Mouse (Mus musculus): ENCODE measurements around the gene Fbln5. TPM values are rescaled to one million over a fixed set of nuclear protein-coding genes. Genes with fewer than 3 reads are reported as not detected.

Fbln5 gene
- polyA plus RNA-seq, 1 experiment from 2014 or later = 15.1 TPM

GRCm38 (mm10) chr12:101740486-101740885 lies 78.4 kb downstream of the Fbln5 start:
- ATAC-seq (ENCODE audit: low FRiP score) = no peak
- Histone ChIP-seq H3K4me1 (replicated peaks; ENCODE audit: control insufficient read depth, insufficient read depth, low read length) (no peaks in the 10 kb centered on the region), H3K36me3 (replicated peaks; ENCODE audit: control insufficient read depth, insufficient read depth) (no peaks in the 10 kb centered on the region)

GRCm38 (mm10) chr12:101740045-101740444 lies 78.8 kb downstream of the Fbln5 start:
- Histone ChIP-seq H3K9ac (no peak overlapping the region), H3K9me3 (ENCODE audit: control insufficient read depth, low read length) (no peaks in the 10 kb centered on the region), H3K4me1 (replicated peaks; ENCODE audit: control insufficient read depth, insufficient read depth, low read length) (no peaks in the 10 kb centered on the region), H3K4me2 (replicated peaks) (no peak overlapping the region), H3K4me3 (replicated peaks; ENCODE audit: low read length) (no peak overlapping the region), H3K36me3 (replicated peaks; ENCODE audit: control insufficient read depth, insufficient read depth) (no peaks in the 10 kb centered on the region), H3K27me3 (ENCODE audit: control insufficient read depth, insufficient read depth, low read length) (no peaks in the 10 kb centered on the region), H3K27ac (no peak overlapping the region)
- DNase-seq (ENCODE audit: low spot score) (no peak), ATAC-seq (ENCODE audit: low FRiP score) (no peak)
- WGBS = 69% methylated on average over 2 of the region's 2 CpGs

More at GRCm38 (mm10) chr12:101740486-101740885, 78.4 kb downstream of the Fbln5 start:
- 73% methylated on average over 2 of the region's 2 CpGs for WGBS
- Histone ChIP-seq H3K4me3 (replicated peaks; ENCODE audit: low read length) (no peak overlapping the region), H3K9ac (no peak overlapping the region), H3K27me3 (ENCODE audit: control insufficient read depth, insufficient read depth, low read length) (no peaks in the 10 kb centered on the region), H3K27ac (no peak overlapping the region), H3K9me3 (ENCODE audit: control insufficient read depth, low read length) (no peaks in the 10 kb centered on the region), H3K4me2 (replicated peaks) (no peak overlapping the region)
- DNase-seq (ENCODE audit: low spot score) = no peak

DNA sequence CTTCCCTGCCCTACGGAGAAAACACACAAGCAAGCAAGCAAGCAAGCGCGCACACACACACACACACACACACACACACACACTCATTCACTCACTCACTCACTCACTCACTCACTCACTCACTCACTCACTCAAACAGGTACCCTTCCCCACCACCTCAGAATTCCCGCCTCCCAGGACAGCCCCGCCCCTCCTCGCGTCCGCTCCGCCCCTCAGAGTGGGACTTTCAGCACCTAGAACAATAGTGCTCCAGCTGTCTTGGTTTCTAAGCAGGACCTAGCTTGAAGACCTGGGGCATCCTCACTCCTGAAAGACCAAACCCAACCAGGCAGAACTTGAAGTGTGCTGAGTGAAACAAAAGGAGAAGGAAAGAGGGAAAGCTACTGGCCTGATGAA lies 100.1 kb downstream of the Fbln5 start:
- Histone ChIP-seq H3K9me3 (ENCODE audit: control insufficient read depth, low read length) (no peaks in the 10 kb centered on the region), H3K36me3 (replicated peaks; ENCODE audit: control insufficient read depth, insufficient read depth) (no peaks in the 10 kb centered on the region), H3K27me3 (ENCODE audit: control insufficient read depth, insufficient read depth, low read length) (peaks cover 20% of the 10 kb centered on the region), H3K4me2 (replicated peaks) (peak overlapping the region; percentile 85), H3K4me1 (replicated peaks; ENCODE audit: control insufficient read depth, insufficient read depth, low read length) (no peaks in the 10 kb centered on the region), H3K27ac (no peak overlapping the region), H3K9ac (peak overlapping the region; percentile 54), H3K4me3 (replicated peaks; ENCODE audit: low read length) (peak overlapping the region; percentile 59)
- DNase-seq (ENCODE audit: low spot score) (no peak), ATAC-seq (ENCODE audit: low FRiP score) (peak; percentile 81)
- 1% methylated on average over 9 of the region's 9 CpGs for WGBS

- Histone ChIP-seq H3K4me2 (replicated peaks) (peak within 1 kb of the TSS; percentile 85), H3K4me3 (replicated peaks; ENCODE audit: low read length) (peak within 1 kb of the TSS; percentile 59), H3K27me3 (ENCODE audit: control insufficient read depth, insufficient read depth, low read length) (peaks cover 20% of the 10 kb centered on the region), H3K9me3 (ENCODE audit: control insufficient read depth, low read length) (no peaks in the 10 kb centered on the region), H3K36me3 (replicated peaks; ENCODE audit: control insufficient read depth, insufficient read depth) (no peaks in the 10 kb centered on the region), H3K9ac (peak within 1 kb of the TSS; percentile 54), H3K4me1 (replicated peaks; ENCODE audit: control insufficient read depth, insufficient read depth, low read length) (no peaks in the 10 kb centered on the region), H3K27ac (no peak within 1 kb of the TSS)
- ATAC-seq (ENCODE audit: low FRiP score) (peak; percentile 98), DNase-seq (ENCODE audit: low spot score) (peak; percentile 45)
- WGBS = under 1% methylated on average over 62 of the region's 75 CpGs
These were observed 100.7 kb downstream of the Fbln5 start, which contains the start of gene Tc2n for GRCm38 (mm10) chr12:101718054-101718754. Tc2n (minus strand) TSS chr12:101718523.

DNA sequence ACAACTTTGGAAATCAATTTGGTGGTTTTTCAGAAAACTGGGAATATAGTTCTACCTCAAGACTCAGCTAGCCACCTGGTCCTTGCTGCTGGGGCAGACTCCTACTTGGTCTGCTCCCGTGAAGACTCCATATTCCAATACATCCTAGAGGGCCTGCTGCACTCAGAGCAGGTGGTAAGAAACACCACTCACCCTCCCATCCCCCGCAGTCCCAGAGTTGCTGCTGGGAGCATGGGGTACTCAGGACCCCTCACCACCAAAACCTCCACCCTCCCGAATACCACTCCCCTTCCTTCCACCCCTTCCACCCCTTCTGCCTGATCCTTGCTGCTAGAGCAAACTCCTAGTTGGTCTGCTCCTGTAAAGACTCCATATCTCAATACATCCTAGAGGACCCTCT lies 119.7 kb downstream of the Fbln5 start:
- Histone ChIP-seq H3K36me3 (replicated peaks; ENCODE audit: control insufficient read depth, insufficient read depth) (no peaks in the 10 kb centered on the region), H3K9me3 (ENCODE audit: control insufficient read depth, low read length) (no peaks in the 10 kb centered on the region), H3K27ac (no peak overlapping the region), H3K9ac (no peak overlapping the region), H3K27me3 (ENCODE audit: control insufficient read depth, insufficient read depth, low read length) (no peaks in the 10 kb centered on the region), H3K4me1 (replicated peaks; ENCODE audit: control insufficient read depth, insufficient read depth, low read length) (no peaks in the 10 kb centered on the region), H3K4me3 (replicated peaks; ENCODE audit: low read length) (no peak overlapping the region), H3K4me2 (replicated peaks) (no peak overlapping the region)
- WGBS = 90% methylated on average over 3 of the region's 3 CpGs
- ATAC-seq (ENCODE audit: low FRiP score) = no peak
- no peak for DNase-seq (ENCODE audit: low spot score)

Other genes starting within 250 kb of the Fbln5 start
- gene Tc2n, start 100.5 kb downstream of the Fbln5 start, polyA plus RNA-seq (2014; fragmentation: Nextera tagmentation; extraction: Ambion mirVana) = 0.31 and 0.37 TPM in 2 replicates
- gene Trip11, start 94.2 kb upstream of the Fbln5 start, polyA plus RNA-seq (2014; fragmentation: Nextera tagmentation; extraction: Ambion mirVana) = 20.9 and 23.9 TPM in 2 replicates
- gene Atxn3, start 139.2 kb upstream of the Fbln5 start, polyA plus RNA-seq (2014; fragmentation: Nextera tagmentation; extraction: Ambion mirVana) = 13.6 and 14.6 TPM in 2 replicates
- 32.6 and 34.9 TPM in 2 replicates for gene Cpsf2, start 156.9 kb upstream of the Fbln5 start, polyA plus RNA-seq (2014; fragmentation: Nextera tagmentation; extraction: Ambion mirVana)

Measured in hindbrain, embryonic 14.5 days (tissue).